Mouse (Mus musculus) neural tube, embryonic 11.5 days (tissue): ENCODE data around the gene 4930447C04Rik. TPM values are rescaled to one million over a fixed set of nuclear protein-coding genes. Genes with fewer than 3 reads are reported as not detected.

Source experiments
- ATAC-seq: fragments of 200-750 bp; cut with Nextera tagmentation; 2 replicates; pipeline ENCODE4 v1.8.0; 2017; ENCODE audit warnings: moderate number of reproducible peaks, mild to moderate bottlenecking, moderate TSS enrichment, moderate library complexity; ENCODE audit not compliant: insufficient read depth, low FRiP score, low TSS enrichment
- DNase-seq: peaks from one replicate; pipeline ENCODE4 v3.0.0-alpha.2; 2015; ENCODE audit warnings: low spot score
- H3K27ac ChIP-seq: fragments of 300-500 bp; sonication (generic); 2 replicates; pipeline ENCODE4 v1.5.1; 2014; ENCODE audit warnings: low read depth, mild to moderate bottlenecking, low read length
- H3K27me3 ChIP-seq: fragments of 300-500 bp; sonication (generic); 2 replicates; pipeline ENCODE4 v1.6.1; 2014; ENCODE audit warnings: mild to moderate bottlenecking, low read length, mixed read lengths; ENCODE audit not compliant: control insufficient read depth, insufficient read depth
- H3K36me3 ChIP-seq: fragments of 300-500 bp; sonication (generic); 2 replicates; pipeline ENCODE4 v1.6.1; 2014; ENCODE audit warnings: mild to moderate bottlenecking, low read length, moderate library complexity, mixed read lengths; ENCODE audit not compliant: control insufficient read depth, insufficient read depth
- H3K4me1 ChIP-seq: fragments of 300-500 bp; sonication (generic); 2 replicates; pipeline ENCODE4 v1.6.1; 2014; ENCODE audit warnings: low read length, mixed read lengths; ENCODE audit not compliant: control insufficient read depth, insufficient read depth
- H3K4me2 ChIP-seq: fragments of 300-500 bp; sonication (generic); 2 replicates; pipeline ENCODE4 v1.6.1; 2014; ENCODE audit warnings: low read depth, mild to moderate bottlenecking, moderate library complexity
- H3K4me3 ChIP-seq: fragments of 300-500 bp; sonication (generic); 2 replicates; pipeline ENCODE4 v1.5.1; 2014; ENCODE audit warnings: low read depth, low read length
- H3K9ac ChIP-seq: fragments of 300-500 bp; sonication (generic); 2 replicates; pipeline ENCODE4 v1.6.1; 2014; ENCODE audit warnings: mild to moderate bottlenecking, low read length
- H3K9me3 ChIP-seq: fragments of 300-500 bp; sonication (generic); 2 replicates; pipeline ENCODE4 v1.6.1; 2016; ENCODE audit warnings: low read length; ENCODE audit not compliant: control insufficient read depth
- WGBS: fragments of 180-500 bp; shearing (Covaris S2); extraction: QIAGEN DNeasy Blood & Tissue Kit; methylation state at CpG from one replicate; pipeline ENCODE4 v1.1.7; 2014; 5-methylcytosine and 5-hydroxymethylcytosine counted together
- polyA plus RNA-seq: library from polyadenylated mRNA; unstranded; fragments of >200 nt; fragmentation: Nextera tagmentation; extraction: Ambion mirVana; gene quantifications from 2 replicates; pipeline ENCODE4 v1.2.1, GENCODE M21; 2014

Gene 4930447C04Rik
- polyA plus RNA-seq, 1 experiment from 2014 or later: 1.9 TPM

DNA sequence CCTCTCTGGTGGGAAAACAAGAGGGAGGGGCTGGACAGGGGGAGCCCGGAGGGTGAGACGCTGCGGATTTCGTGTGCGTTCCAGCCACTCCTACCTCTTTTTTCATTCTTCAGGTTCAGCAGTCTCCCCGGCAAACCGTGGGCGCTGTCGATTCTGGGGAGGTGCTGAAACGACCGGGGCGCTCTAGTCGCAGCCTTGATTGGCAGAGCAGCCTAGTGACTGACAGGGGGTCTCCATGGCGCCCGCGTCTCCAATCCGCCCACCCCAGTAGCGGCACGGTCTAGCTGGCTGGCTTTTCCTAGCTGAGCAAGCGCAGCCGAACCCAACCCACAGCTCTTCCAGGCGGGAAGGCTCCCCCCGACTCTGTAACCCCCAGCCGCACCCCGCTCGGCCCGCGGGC is 958 bp downstream of the 4930447C04Rik start, which contains the start of gene Six6:
Gene Six6 (plus strand): TSS at position 277 of the 400 bp plus-strand sequence.
- Histone ChIP-seq H3K4me1 (peaks cover 2% of the 10 kb centered on the region; the same call in 1 of the 2 replicates), H3K27ac (no peak within 1 kb of the TSS), H3K36me3 (no peaks in the 10 kb centered on the region), H3K9ac (no peak within 1 kb of the TSS), H3K4me2 (peak within 1 kb of the TSS; percentile 18; the same call in 1 of the 2 replicates), H3K9me3 (no peaks in the 10 kb centered on the region), H3K4me3 (peak within 1 kb of the TSS; percentile 3; the same call in 1 of the 2 replicates), H3K27me3 (peaks cover 89% of the 10 kb centered on the region)
- no peak for ATAC-seq
- peak; percentile 53 for DNase-seq
- 0% methylated on average over 28 of the region's 28 CpGs for WGBS

- Histone ChIP-seq H3K9ac (no peak overlapping the region), H3K4me3 (no peak overlapping the region), H3K9me3 (no peaks in the 10 kb centered on the region), H3K4me1 (peaks cover 2% of the 10 kb centered on the region; the same call in 1 of the 2 replicates), H3K27me3 (peaks cover 82% of the 10 kb centered on the region), H3K27ac (no peak overlapping the region), H3K4me2 (no peak overlapping the region), H3K36me3 (no peaks in the 10 kb centered on the region)
- 2% methylated on average over 14 of the region's 14 CpGs for WGBS
- ATAC-seq (no peak), DNase-seq (no peak)
Observed at GRCm38 (mm10) chr12:72938600-72939490, 1.7 kb downstream of the 4930447C04Rik start.

- Histone ChIP-seq H3K9ac (no peak overlapping the region), H3K4me2 (no peak overlapping the region), H3K9me3 (no peaks in the 10 kb centered on the region), H3K27ac (no peak overlapping the region), H3K4me3 (no peak overlapping the region), H3K27me3 (peaks cover 75% of the 10 kb centered on the region), H3K36me3 (no peaks in the 10 kb centered on the region), H3K4me1 (peaks cover 2% of the 10 kb centered on the region; the same call in 1 of the 2 replicates)
- 4% methylated on average over 11 of the region's 13 CpGs for WGBS
- DNase-seq (no peak), ATAC-seq (no peak)
Observed at GRCm38 (mm10) chr12:72938176-72938575, 2.4 kb downstream of the 4930447C04Rik start.

- DNase-seq: peak; percentile 43
Observed at GRCm38 (mm10) chr12:72937537-72938120, 2.9 kb downstream of the 4930447C04Rik start.

GRCm38 (mm10) chr12:72936751-72937150 is 3.8 kb downstream of the 4930447C04Rik start:
- Histone ChIP-seq H3K27ac (no peak overlapping the region), H3K4me3 (no peak overlapping the region), H3K4me1 (peaks cover 2% of the 10 kb centered on the region; the same call in 1 of the 2 replicates), H3K27me3 (peaks cover 61% of the 10 kb centered on the region), H3K9me3 (no peaks in the 10 kb centered on the region), H3K4me2 (no peak overlapping the region), H3K9ac (no peak overlapping the region), H3K36me3 (no peaks in the 10 kb centered on the region)
- DNase-seq (no peak), ATAC-seq (no peak)
- 29% methylated on average over 8 of the region's 8 CpGs for WGBS

More at GRCm38 (mm10) chr12:72937537-72938120, 2.9 kb downstream of the 4930447C04Rik start:
- Histone ChIP-seq H3K9me3 (no peaks in the 10 kb centered on the region), H3K27me3 (peaks cover 69% of the 10 kb centered on the region), H3K4me3 (no peak overlapping the region), H3K36me3 (no peaks in the 10 kb centered on the region), H3K4me2 (no peak overlapping the region), H3K4me1 (peaks cover 2% of the 10 kb centered on the region; the same call in 1 of the 2 replicates), H3K27ac (no peak overlapping the region), H3K9ac (no peak overlapping the region)
- no peak for ATAC-seq
- WGBS: under 1% methylated on average over 19 of the region's 19 CpGs

DNA sequence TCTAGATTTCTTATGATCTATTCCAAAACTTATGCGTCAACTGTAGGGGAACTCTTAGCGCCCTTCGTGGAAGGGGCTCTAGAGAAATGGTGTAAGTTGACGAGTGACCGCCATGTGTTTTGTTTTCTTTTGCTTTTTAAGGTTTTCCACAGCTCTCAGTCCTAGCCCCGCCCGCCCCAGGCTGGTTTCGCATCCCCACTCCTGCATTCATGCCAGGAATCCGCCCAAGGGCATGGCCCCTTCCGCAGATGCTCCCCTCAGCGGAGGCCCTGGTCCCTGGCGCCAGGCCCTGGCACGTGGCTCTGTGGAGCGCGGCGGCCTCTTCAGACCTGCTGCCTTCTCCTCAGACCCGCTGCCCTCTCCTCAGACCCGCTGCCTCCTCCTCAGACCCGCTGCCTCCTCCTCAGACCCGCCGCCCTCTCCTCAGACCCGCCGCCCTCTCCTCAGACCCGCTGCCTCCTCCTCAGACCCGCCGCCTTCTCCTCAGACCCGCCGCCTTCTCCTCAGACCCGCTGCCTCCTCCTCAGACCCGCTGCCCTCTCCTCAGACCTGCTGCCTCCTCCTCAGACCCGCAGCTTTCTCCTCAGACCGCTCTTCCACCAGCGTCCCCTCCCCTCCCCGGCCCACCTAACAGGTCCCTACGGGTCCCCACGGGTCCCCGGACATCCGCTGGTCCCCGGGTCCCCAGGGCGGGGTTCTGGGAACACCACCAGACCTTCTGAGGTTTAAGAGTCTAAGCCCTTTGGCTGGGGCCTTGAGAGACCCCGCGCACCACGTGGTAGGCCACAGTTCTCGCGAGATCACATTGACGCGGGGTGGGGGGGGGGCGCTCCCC is 23.2 kb downstream of the 4930447C04Rik start:
- H3K27me3 ChIP-seq: 0 out of 2 replicates have a peak, but pooled peaks cover 4% of the 10 kb centered on the region
- ATAC-seq: no peak

DNA sequence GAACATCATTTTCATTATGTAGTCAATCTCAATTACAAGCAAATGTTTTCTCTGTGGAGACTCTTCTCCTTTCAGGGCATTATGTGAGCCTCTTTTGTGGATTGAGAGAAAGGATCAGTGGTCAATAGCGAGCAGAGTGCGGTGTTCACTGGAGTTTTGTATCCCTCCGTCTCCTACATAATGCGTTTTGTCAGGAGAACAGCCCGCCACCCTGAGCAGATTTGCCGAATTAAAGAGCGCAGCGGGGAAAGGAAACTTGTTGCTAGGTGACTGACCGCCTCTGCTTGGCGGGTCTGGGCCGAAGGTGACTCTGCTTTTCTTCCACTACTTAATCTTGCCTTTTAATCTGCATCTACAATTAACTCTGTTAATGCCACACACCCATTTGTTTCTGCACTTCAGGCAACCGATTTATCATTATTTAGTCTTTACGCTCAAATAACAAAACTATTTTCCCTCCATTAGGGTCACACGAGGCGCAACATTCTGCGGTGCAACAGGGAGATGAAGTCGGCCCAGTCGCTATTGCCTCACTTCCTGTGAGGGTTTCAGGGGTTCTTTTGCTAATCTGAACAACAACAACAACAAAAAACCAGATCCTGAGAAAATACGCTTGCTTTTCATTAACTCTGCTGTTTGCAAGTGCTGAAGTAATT is 86.1 kb downstream of the 4930447C04Rik start:
- no peaks in the 10 kb centered on the region for H3K36me3 ChIP-seq
- H3K27ac ChIP-seq: no peak overlapping the region
- peaks cover 3% of the 10 kb centered on the region; the same call in 1 of the 2 replicates for H3K4me1 ChIP-seq
- no peak overlapping the region for H3K9ac ChIP-seq
- H3K4me2 ChIP-seq: peak overlapping the region; percentile 13
- H3K4me3 ChIP-seq: no peak overlapping the region
- H3K27me3 ChIP-seq: peaks cover 66% of the 10 kb centered on the region
- 6% methylated on average over 19 of the region's 19 CpGs for WGBS
- peak; percentile 63 for DNase-seq
- no peak for ATAC-seq
- H3K9me3 ChIP-seq: no peaks in the 10 kb centered on the region

More for the DNA sequence above, 23.2 kb downstream of the 4930447C04Rik start:
- no peaks in the 10 kb centered on the region for H3K9me3 ChIP-seq
- peak; percentile 58 for DNase-seq
- peak overlapping the region; percentile 54 for H3K4me2 ChIP-seq
- H3K4me3 ChIP-seq: peak overlapping the region; percentile 32
- H3K4me1 ChIP-seq: no peaks in the 10 kb centered on the region
- no peaks in the 10 kb centered on the region for H3K36me3 ChIP-seq
- peak overlapping the region; percentile 53 for H3K9ac ChIP-seq
- WGBS: 16% methylated on average over 44 of the region's 48 CpGs
- H3K27ac ChIP-seq: no peak overlapping the region
